Mouse (Mus musculus) limb, embryonic 12.5 days (tissue): ENCODE results near the gene Rbms3. TPM values are rescaled to one million over a fixed set of nuclear protein-coding genes. Genes with fewer than 3 reads are reported as not detected.

Experiments used
- ATAC-seq: fragments of 200-750 bp; cut with Nextera tagmentation; 2 replicates; pipeline ENCODE4 v1.8.0; 2017; ENCODE audit warnings: low read depth, moderate TSS enrichment; ENCODE audit not compliant: insufficient number of reproducible peaks, insufficient read depth, low FRiP score, low TSS enrichment
- H3K27ac ChIP-seq: fragments of 300-500 bp; sonication (generic); 2 replicates; pipeline ENCODE4 v1.5.1; 2016; ENCODE audit warnings: mild to moderate bottlenecking, moderate library complexity
- H3K27me3 ChIP-seq: fragments of 300-500 bp; sonication (generic); 2 replicates; pipeline ENCODE4 v1.6.1; 2016; ENCODE audit warnings: mild to moderate bottlenecking, moderate library complexity
- H3K36me3 ChIP-seq: fragments of 300-500 bp; sonication (generic); 2 replicates; pipeline ENCODE4 v1.6.1; 2016; ENCODE audit warnings: mild to moderate bottlenecking, moderate library complexity
- H3K4me1 ChIP-seq: fragments of 300-500 bp; sonication (generic); replicated peaks from 2 replicates; pipeline ENCODE4 v1.6.1; 2016
- H3K4me2 ChIP-seq: fragments of 300-500 bp; sonication (generic); 2 replicates; pipeline ENCODE4 v1.6.1; 2016; ENCODE audit warnings: mild to moderate bottlenecking, moderate library complexity
- H3K4me3 ChIP-seq: fragments of 300-500 bp; sonication (generic); replicated peaks from 2 replicates; pipeline ENCODE4 v1.5.1; 2016; ENCODE audit warnings: mild to moderate bottlenecking
- H3K9ac ChIP-seq: fragments of 300-500 bp; sonication (generic); replicated peaks from 2 replicates; pipeline ENCODE4 v1.6.1; 2016; ENCODE audit warnings: mild to moderate bottlenecking, moderate library complexity
- H3K9me3 ChIP-seq: fragments of 300-500 bp; sonication (generic); 2 replicates; pipeline ENCODE4 v1.6.1; 2016; ENCODE audit warnings: mild to moderate bottlenecking, moderate library complexity
- WGBS: fragments of 180-500 bp; shearing (Covaris S2); methylation state at CpG from one replicate; pipeline ENCODE4 v1.1.7; 2016; 5-methylcytosine and 5-hydroxymethylcytosine counted together
- polyA plus RNA-seq: library from polyadenylated mRNA; unstranded; fragments of >200 nt; fragmentation: Nextera tagmentation; extraction: Ambion mirVana; gene quantifications from 2 replicates; pipeline ENCODE4 v1.2.1, GENCODE M21; 2016

Rbms3 gene
- 74.3 and 74.8 TPM in 2 replicates for polyA plus RNA-seq

DNA sequence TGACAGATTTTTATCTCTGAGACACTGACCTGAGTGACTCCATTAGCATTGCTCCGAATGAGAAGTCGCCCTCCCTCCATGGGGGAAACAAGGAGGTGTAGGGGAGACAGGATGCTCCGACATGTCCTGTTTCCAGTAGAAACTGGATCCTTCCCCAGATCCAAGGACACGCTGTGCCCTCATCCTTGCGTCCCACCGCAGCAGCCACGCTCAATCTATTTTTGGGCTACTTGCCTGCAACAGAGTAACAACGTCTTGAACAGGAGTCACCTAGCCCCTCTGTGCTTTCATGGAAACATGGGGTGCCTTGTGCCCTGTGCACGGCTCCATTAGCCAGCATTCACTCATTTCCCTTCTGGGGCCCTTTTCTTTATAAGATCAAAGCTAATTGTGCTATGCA, at the start of gene Rbms3:
Gene Rbms3 (minus strand): TSS at position 143 of the 400 bp plus-strand sequence.
- Histone ChIP-seq H3K9ac (no peak within 1 kb of the TSS), H3K4me1 (peaks cover 7% of the 10 kb centered on the region), H3K27me3 (no peaks in the 10 kb centered on the region), H3K36me3 (no peaks in the 10 kb centered on the region), H3K4me2 (no peak within 1 kb of the TSS), H3K9me3 (0 out of 2 replicates have a peak, but pooled peaks cover 4% of the 10 kb centered on the region), H3K27ac (no peak within 1 kb of the TSS), H3K4me3 (no peak within 1 kb of the TSS)
- no peak for ATAC-seq
- 90% methylated on average over 9 of the region's 9 CpGs for WGBS

- H3K27me3 ChIP-seq = no peaks in the 10 kb centered on the region
- no peaks in the 10 kb centered on the region for H3K4me1 ChIP-seq
- WGBS = 80% methylated on average over 5 of the region's 5 CpGs
- ATAC-seq = no peak
- H3K4me2 ChIP-seq = no peak overlapping the region
- H3K4me3 ChIP-seq = no peak overlapping the region
- no peak overlapping the region for H3K27ac ChIP-seq
- no peaks in the 10 kb centered on the region for H3K36me3 ChIP-seq
- no peak overlapping the region for H3K9ac ChIP-seq
- H3K9me3 ChIP-seq = 0 out of 2 replicates have a peak, but pooled peaks cover 8% of the 10 kb centered on the region
These were observed 43.6 kb upstream of the Rbms3 start for GRCm38 (mm10) chr9:117673311-117673710.

DNA sequence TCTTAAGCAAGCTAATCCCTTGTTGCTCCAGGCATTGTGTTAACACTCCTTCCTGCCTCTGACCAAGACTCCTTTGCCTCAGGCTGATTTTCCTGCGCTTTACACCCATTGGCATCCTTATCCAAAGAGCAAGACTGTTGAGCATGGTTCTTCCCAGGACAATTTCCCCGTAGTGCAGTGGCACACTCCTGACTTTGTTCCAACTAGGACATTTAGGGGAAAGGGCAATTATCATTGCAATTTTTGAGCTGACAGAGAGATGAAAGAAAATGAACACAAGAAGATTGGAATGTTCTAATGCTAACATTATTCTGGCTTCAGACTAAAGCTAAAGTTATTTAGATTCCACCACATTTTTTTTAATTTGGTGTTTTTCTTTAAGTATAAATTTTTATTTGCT, 24.9 kb upstream of the Rbms3 start:
- Histone ChIP-seq H3K27ac (no peak overlapping the region), H3K36me3 (no peaks in the 10 kb centered on the region), H3K4me3 (no peak overlapping the region), H3K9ac (no peak overlapping the region), H3K4me1 (no peaks in the 10 kb centered on the region), H3K27me3 (no peaks in the 10 kb centered on the region), H3K4me2 (no peak overlapping the region), H3K9me3 (no peaks in the 10 kb centered on the region)
- 81% methylated on average over 2 of the region's 2 CpGs for WGBS
- ATAC-seq = no peak

DNA sequence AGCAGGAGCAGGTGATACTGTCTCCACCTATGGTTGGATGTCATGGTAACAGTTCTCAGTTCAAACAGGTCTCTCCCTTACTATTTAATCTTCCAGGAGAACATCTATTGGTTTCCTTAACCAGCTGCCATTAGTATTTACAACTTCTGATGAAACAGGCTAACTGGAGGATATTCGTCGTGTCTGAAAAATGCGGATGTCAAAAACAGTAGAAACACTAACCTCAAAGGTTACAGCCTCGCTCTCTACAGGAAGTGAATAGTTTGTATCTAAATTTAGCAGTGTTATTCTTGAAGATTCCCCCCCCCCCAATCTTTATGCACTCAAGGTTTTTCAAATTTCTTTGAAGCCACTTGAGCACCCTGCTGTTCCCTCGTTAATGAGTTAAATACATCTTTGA, 23.9 kb upstream of the Rbms3 start:
- no peak for ATAC-seq
- Histone ChIP-seq H3K27me3 (no peaks in the 10 kb centered on the region), H3K4me2 (no peak overlapping the region), H3K9me3 (no peaks in the 10 kb centered on the region), H3K36me3 (no peaks in the 10 kb centered on the region), H3K27ac (no peak overlapping the region), H3K4me3 (no peak overlapping the region), H3K4me1 (no peaks in the 10 kb centered on the region), H3K9ac (no peak overlapping the region)
- WGBS = 65% methylated on average over 5 of the region's 5 CpGs

- Histone ChIP-seq H3K27ac (no peak overlapping the region), H3K27me3 (no peaks in the 10 kb centered on the region), H3K9me3 (no peaks in the 10 kb centered on the region), H3K9ac (no peak overlapping the region), H3K4me1 (0 out of 2 replicates have a peak, but pooled peaks cover 6% of the 10 kb centered on the region), H3K4me2 (no peak overlapping the region), H3K36me3 (no peaks in the 10 kb centered on the region), H3K4me3 (no peak overlapping the region)
- 87% methylated on average over 2 of the region's 2 CpGs for WGBS
- no peak for ATAC-seq
These were observed 16.4 kb upstream of the Rbms3 start for GRCm38 (mm10) chr9:117646131-117646530.

DNA sequence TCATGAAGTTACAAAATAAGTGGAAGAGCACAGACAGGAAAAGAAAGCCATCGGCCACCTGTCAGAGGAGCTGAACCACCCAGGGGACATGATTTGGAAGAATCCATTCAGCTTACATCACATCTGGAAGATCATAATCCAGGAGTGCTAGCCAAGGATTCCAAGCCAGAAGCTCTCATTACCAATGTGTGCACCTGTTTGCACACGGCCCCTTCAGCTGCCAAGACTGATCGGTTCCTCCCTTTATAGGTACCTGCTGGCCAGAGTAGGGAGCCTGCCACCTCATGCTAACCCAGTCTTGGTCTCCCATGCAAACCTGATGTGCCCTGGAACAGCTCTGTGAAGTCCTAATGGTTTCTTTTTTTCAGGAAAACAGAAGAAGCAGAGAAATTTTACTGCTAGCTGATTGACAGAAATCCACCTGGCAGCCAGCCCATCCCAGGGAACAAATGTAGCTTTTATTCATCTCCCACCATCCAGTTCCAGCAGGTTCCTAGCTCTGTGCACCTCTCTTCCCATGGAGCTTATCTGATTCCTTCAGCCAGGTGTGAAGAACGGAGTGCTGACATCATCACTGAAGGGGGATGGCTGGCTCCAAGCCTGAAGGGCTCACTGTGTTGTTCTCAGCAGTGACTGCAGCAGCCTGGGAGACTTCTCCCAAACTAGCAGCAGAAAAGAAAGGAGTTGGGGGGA, 11.5 kb upstream of the Rbms3 start:
- no peak for ATAC-seq
- Histone ChIP-seq H3K9me3 (no peaks in the 10 kb centered on the region), H3K4me2 (no peak overlapping the region), H3K27me3 (no peaks in the 10 kb centered on the region), H3K36me3 (no peaks in the 10 kb centered on the region), H3K27ac (no peak overlapping the region), H3K4me3 (no peak overlapping the region), H3K9ac (no peak overlapping the region), H3K4me1 (peaks cover 10% of the 10 kb centered on the region; the same call in 1 of the 2 replicates)
- WGBS = 73% methylated on average over 4 of the region's 4 CpGs

DNA sequence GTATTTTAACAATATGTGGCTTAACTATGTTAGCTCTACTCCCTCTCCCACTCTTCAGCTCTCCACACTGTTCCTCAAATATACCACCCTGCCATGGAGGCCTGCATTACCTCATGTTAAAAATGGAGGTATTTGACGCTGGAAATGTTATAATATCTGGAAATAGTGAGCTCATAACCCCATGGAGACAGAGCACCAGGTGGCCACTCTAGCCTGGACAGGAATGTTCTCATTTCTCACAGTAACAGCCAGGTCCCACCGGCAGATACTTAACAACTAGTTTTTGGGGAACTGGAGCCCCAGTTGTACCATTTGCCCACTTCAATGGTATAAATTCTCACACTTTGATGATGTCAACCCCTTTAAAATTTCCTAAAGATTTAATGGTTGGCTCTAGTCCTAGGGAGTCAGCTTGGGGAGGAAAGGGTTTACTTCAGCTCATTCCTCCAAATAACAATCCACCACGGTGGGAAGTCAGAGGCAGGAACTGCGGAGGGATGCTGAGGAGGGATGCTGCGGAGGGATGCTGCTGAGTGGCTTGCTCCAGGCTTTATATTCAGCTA, 9.0 kb upstream of the Rbms3 start:
- Histone ChIP-seq H3K36me3 (no peaks in the 10 kb centered on the region), H3K27ac (no peak overlapping the region), H3K9ac (no peak overlapping the region), H3K4me2 (no peak overlapping the region), H3K9me3 (no peaks in the 10 kb centered on the region), H3K4me3 (no peak overlapping the region), H3K27me3 (no peaks in the 10 kb centered on the region), H3K4me1 (peaks cover 13% of the 10 kb centered on the region; the same call in 1 of the 2 replicates)
- no peak for ATAC-seq
- WGBS = 66% methylated on average over 5 of the region's 5 CpGs

DNA sequence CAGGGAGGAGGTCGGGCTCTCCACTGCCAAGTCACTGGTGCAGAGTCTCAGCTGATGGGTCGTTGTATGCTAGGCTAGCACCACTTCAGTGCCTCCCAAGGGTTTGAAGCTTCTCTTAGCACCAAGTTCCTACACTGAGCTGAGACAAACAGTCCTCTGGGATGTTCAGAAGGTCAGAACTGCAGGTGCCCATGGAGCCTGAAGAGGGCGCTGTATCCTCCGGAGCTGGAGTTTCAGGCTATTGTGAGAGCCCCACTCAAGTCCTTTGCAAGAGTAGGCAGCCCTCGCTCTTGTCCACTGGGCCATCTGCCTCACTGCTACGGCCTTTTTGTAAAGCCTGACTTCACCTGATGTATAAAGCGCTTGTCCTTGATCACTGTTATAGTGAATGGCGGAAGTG, 6.8 kb upstream of the Rbms3 start:
- Histone ChIP-seq H3K27ac (no peak overlapping the region), H3K4me2 (no peak overlapping the region), H3K27me3 (no peaks in the 10 kb centered on the region), H3K4me3 (no peak overlapping the region), H3K36me3 (no peaks in the 10 kb centered on the region), H3K9ac (no peak overlapping the region), H3K9me3 (0 out of 2 replicates have a peak, but pooled peaks cover 4% of the 10 kb centered on the region), H3K4me1 (peaks cover 18% of the 10 kb centered on the region)
- 67% methylated on average over 8 of the region's 8 CpGs for whole genome bisulfite sequencing
- no peak for ATAC-seq

DNA sequence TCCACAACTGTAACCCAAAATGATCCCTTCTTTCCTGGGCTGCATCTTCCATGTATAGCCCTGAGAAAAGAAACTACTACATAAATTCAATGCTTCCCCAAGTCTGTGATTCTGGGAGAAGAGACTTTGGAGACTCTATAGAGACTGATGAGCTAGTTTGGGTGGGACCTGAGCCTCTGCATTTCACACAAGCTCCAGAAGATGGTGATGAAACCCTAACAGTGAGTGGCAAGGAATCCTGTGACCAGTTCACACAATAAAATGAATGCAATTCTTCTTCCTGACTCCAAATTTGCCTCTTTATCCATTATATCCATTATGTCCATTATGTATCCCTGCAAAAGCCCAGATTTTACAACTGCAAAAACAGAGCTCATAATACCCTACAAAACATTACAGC, 2.5 kb downstream of the Rbms3 start:
- no peak overlapping the region for H3K27ac ChIP-seq
- no peaks in the 10 kb centered on the region for H3K4me1 ChIP-seq
- no peak overlapping the region for H3K4me2 ChIP-seq
- 0 out of 2 replicates have a peak, but pooled peaks cover 5% of the 10 kb centered on the region for H3K9me3 ChIP-seq
- no peak for ATAC-seq
- H3K36me3 ChIP-seq = no peaks in the 10 kb centered on the region
- no peak overlapping the region for H3K4me3 ChIP-seq
- no peaks in the 10 kb centered on the region for H3K27me3 ChIP-seq
- H3K9ac ChIP-seq = no peak overlapping the region

DNA sequence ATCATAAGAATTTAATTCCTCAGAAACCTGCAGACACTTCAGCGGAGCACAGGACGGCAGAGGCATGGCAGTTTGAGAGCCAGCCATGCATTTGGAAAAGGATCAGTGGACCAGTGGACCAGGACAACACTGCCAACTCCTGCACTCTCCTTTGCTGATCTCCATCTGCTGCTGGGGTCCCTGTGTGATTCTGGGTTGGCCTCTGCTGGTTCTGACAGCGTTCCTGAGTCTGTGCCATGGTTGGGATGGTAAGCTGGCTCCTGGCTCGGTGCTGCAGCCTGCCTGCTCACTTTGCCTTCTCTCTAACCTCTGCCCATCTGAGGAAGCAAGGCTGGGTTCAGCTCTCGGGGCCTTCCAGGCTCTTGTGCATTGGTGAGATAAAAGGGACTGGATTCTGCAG, 28.9 kb downstream of the Rbms3 start:
- Histone ChIP-seq H3K27ac (no peak overlapping the region), H3K4me3 (no peak overlapping the region), H3K27me3 (no peaks in the 10 kb centered on the region), H3K9me3 (no peaks in the 10 kb centered on the region), H3K9ac (no peak overlapping the region), H3K4me2 (no peak overlapping the region), H3K4me1 (no peaks in the 10 kb centered on the region), H3K36me3 (no peaks in the 10 kb centered on the region)
- no peak for ATAC-seq
- 80% methylated on average over 5 of the region's 5 CpGs for WGBS

DNA sequence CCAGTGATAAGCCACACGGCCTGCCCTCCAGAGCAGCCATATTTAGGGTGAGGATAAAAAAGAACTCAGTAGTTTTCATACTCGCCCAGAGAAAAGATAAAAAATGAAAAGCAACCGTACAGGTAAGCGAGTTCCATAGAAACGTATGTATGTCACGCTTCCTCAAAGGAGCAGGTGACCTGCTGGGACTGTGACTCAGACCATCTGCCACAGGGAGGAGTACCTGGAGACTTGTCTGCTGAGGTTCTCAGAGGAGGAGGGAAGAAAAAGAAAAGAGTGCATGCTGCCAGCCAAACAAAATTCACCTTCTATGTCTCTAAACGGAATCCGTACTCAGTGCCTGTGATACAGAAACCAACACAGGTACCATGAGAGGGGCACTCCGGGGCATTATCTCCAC, 30.4 kb downstream of the Rbms3 start:
- 91% methylated on average over 9 of the region's 9 CpGs for WGBS

DNA sequence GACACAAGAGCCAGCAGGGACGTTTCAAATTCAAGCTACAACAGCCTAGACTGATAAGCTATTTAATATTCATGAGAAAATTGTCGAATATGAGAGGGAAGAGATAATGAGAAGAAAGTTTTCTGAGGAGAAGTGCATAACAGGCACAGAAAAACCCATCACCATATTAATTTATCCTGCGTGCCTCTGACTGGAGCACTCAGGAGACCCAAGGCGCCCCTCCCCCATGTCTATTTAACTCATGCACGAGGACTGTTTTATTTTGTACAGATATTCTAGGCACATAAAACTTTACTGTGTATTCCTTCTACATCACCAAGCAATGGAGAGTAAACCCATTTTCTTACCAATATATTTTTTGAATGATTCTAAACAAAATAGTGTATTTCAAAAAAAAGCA, 33.6 kb downstream of the Rbms3 start:
- Histone ChIP-seq H3K4me2 (no peak overlapping the region), H3K9ac (no peak overlapping the region), H3K27ac (no peak overlapping the region), H3K9me3 (no peaks in the 10 kb centered on the region), H3K4me3 (no peak overlapping the region), H3K4me1 (no peaks in the 10 kb centered on the region; the same call in 1 of the 2 replicates), H3K36me3 (no peaks in the 10 kb centered on the region), H3K27me3 (no peaks in the 10 kb centered on the region)
- WGBS = 48% methylated on average over 5 of the region's 5 CpGs
- no peak for ATAC-seq

More for the DNA sequence above, 30.4 kb downstream of the Rbms3 start:
- Histone ChIP-seq H3K4me2 (no peak overlapping the region), H3K36me3 (no peaks in the 10 kb centered on the region), H3K4me1 (no peaks in the 10 kb centered on the region), H3K27ac (no peak overlapping the region), H3K9me3 (no peaks in the 10 kb centered on the region), H3K9ac (no peak overlapping the region), H3K4me3 (no peak overlapping the region), H3K27me3 (no peaks in the 10 kb centered on the region)
- no peak for ATAC-seq
